Mouse (Mus musculus): ENCODE results near the gene Sec23a. TPM values are rescaled to one million over a fixed set of nuclear protein-coding genes. Genes with fewer than 3 reads are reported as not detected.

Gene Sec23a
- polyA plus RNA-seq, 1 experiment from 2014 or later = 101 TPM

DNA sequence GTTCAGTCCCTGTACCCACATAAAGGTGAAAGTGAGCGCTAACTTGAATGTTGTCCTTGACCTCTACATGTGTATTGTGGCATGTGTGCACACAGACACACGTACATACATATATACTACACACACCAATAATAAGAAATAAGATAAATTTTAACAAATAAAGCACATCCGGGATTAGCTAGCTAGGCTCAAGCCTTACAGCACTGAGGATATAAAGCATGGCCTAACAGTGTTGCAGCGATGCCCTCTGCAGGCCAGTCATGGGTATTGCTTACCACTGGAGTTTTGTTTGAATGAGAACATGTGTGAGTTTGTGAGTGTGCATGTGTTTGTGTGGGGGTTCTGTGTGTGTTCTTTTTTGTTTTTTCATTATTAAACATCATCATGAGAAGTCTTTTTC is 47.2 kb downstream of the Sec23a start:
- ATAC-seq (ENCODE audit: low read depth) = peak; percentile 57
- H3K27me3 ChIP-seq = no peaks in the 10 kb centered on the region
- 70% methylated on average over 4 of the region's 4 CpGs for WGBS
- H3K4me1 ChIP-seq (replicated peaks) = no peaks in the 10 kb centered on the region
- H3K4me3 ChIP-seq = no peak overlapping the region
- H3K36me3 ChIP-seq = peaks cover 72% of the 10 kb centered on the region
- H3K4me2 ChIP-seq = no peak overlapping the region
- no peaks in the 10 kb centered on the region for H3K9me3 ChIP-seq
- no peak overlapping the region for H3K27ac ChIP-seq (replicated peaks)
- no peak overlapping the region for H3K9ac ChIP-seq

DNA sequence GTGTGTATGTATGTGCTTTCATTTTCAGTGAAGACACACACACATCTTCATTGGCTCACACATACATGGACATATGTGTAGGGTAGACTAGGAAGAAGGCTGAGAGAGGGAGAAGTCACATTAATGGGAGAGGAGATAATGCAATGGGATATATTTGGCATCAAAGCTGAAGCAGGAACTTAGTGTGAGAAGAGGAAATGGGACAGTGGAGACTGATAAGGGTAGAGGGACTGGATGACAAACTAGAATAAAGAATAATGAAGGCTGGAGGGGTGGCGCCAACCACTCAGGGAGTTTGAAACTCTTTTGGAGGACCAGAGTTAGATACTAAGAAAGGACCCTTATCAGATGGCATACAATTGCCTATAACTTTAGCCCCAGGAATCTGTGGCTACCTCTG is 51.0 kb downstream of the Sec23a start:
- H3K9me3 ChIP-seq = no peaks in the 10 kb centered on the region
- no peak overlapping the region for H3K27ac ChIP-seq (replicated peaks)
- H3K36me3 ChIP-seq = peaks cover 54% of the 10 kb centered on the region
- WGBS = 95% methylated on average over 1 of the region's 1 CpGs
- no peak overlapping the region for H3K4me2 ChIP-seq
- ATAC-seq (ENCODE audit: low read depth) = no peak
- no peak overlapping the region for H3K4me3 ChIP-seq
- H3K27me3 ChIP-seq = no peaks in the 10 kb centered on the region
- H3K9ac ChIP-seq = no peak overlapping the region
- no peaks in the 10 kb centered on the region for H3K4me1 ChIP-seq (replicated peaks)

DNA sequence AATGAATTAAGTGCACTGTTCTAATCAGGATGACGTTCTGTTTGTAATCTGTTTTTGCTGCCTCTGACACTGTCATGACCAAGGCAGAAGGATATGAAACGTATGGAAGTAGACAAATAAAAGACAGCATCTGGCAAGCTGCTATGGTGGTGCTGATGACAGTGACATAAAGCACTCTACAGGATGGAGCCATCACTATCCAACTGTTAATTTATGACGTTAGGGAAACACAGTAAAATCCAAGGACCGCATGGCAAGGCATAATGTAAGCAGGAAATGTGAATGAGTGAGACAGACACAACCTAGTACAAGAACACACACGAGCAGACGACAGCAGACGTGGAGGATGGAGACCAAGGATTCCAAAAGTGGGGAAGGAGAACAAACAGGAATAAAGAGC is 55.2 kb downstream of the Sec23a start:
- no peak overlapping the region for H3K4me3 ChIP-seq
- WGBS = 67% methylated on average over 7 of the region's 7 CpGs
- no peaks in the 10 kb centered on the region for H3K9me3 ChIP-seq
- no peak overlapping the region for H3K9ac ChIP-seq
- ATAC-seq (ENCODE audit: low read depth) = peak; percentile 47; the same call in 1 of the 2 replicates
- no peak overlapping the region for H3K27ac ChIP-seq (replicated peaks)
- H3K4me1 ChIP-seq (replicated peaks) = no peaks in the 10 kb centered on the region
- H3K36me3 ChIP-seq = peaks cover 24% of the 10 kb centered on the region
- H3K4me2 ChIP-seq = no peak overlapping the region
- no peaks in the 10 kb centered on the region for H3K27me3 ChIP-seq

DNA sequence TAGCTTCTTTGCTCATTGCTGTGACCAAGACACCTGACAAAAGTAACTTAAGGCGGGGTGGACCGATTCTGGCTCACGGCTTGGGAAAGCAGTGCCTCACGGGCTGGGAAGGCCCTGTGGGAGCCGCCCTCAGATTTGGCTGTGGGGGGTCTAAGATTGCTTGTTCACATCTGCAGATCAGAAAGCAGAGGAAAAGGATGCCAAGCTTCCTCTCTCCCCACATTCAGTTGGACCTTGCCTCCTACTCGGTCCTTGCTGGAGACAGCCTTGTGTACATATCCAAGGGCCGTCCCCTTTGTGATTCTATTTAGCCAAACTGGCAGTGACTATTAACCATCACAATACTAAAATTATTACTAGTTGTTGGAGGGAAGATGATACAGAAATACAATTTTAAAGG is 55.7 kb downstream of the Sec23a start:
- H3K27me3 ChIP-seq = no peaks in the 10 kb centered on the region
- H3K9me3 ChIP-seq = no peaks in the 10 kb centered on the region
- no peak overlapping the region for H3K9ac ChIP-seq
- no peak overlapping the region for H3K4me3 ChIP-seq
- no peak overlapping the region for H3K27ac ChIP-seq (replicated peaks)
- peaks cover 24% of the 10 kb centered on the region for H3K36me3 ChIP-seq
- H3K4me2 ChIP-seq = no peak overlapping the region
- no peaks in the 10 kb centered on the region for H3K4me1 ChIP-seq (replicated peaks)
- WGBS = 82% methylated on average over 7 of the region's 7 CpGs
- ATAC-seq (ENCODE audit: low read depth) = no peak

DNA sequence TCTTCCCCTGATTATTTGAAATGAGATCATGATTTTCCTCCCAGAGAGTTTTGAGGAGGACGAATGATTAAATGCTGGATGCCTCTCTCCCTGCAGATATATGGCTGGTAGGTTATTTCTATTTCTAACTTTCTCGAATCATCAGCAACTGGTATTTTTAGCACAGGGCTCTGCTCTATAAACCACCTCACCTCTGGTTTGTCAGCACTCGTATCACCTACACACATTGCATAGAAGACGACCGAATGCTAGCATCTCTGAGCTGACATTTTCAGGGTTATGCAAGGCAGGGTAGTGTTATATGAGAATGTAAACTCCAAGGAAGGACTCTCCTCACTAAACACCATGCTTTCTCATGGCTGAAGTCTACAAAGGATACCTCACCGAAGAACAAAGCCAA is 63.9 kb downstream of the Sec23a start:
- no peaks in the 10 kb centered on the region for H3K27me3 ChIP-seq
- no peak overlapping the region for H3K4me2 ChIP-seq
- H3K36me3 ChIP-seq = no peaks in the 10 kb centered on the region
- 90% methylated on average over 6 of the region's 6 CpGs for WGBS
- ATAC-seq (ENCODE audit: low read depth) = no peak
- H3K27ac ChIP-seq (replicated peaks) = no peak overlapping the region
- no peak overlapping the region for H3K9ac ChIP-seq
- H3K9me3 ChIP-seq = no peaks in the 10 kb centered on the region
- no peaks in the 10 kb centered on the region for H3K4me1 ChIP-seq (replicated peaks)
- no peak overlapping the region for H3K4me3 ChIP-seq

DNA sequence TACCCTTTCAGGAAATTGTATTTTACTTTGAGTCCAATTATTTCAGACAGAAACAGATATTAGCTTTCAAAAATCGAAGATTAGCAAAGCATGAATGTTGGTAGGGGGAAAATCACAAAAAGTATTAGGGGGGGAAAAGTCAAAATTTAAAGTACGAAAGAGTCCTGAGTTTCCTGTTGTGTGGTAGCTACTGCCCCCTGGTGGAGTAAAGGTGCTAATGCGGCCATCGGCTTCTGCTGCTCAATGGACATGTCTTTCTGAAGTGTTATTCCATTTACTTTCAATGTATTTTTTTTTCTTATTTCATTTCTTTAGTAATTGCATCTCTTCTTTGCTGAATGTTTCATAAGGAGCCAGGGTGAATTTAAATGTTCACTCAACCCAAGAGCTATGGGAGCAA is 64.6 kb downstream of the Sec23a start:
- Histone ChIP-seq H3K4me1 (replicated peaks) (no peaks in the 10 kb centered on the region), H3K4me2 (no peak overlapping the region), H3K27ac (replicated peaks) (no peak overlapping the region), H3K4me3 (no peak overlapping the region), H3K9ac (no peak overlapping the region), H3K36me3 (no peaks in the 10 kb centered on the region), H3K27me3 (no peaks in the 10 kb centered on the region), H3K9me3 (no peaks in the 10 kb centered on the region)
- WGBS = 20% methylated on average over 4 of the region's 4 CpGs
- ATAC-seq (ENCODE audit: low read depth) = no peak

DNA sequence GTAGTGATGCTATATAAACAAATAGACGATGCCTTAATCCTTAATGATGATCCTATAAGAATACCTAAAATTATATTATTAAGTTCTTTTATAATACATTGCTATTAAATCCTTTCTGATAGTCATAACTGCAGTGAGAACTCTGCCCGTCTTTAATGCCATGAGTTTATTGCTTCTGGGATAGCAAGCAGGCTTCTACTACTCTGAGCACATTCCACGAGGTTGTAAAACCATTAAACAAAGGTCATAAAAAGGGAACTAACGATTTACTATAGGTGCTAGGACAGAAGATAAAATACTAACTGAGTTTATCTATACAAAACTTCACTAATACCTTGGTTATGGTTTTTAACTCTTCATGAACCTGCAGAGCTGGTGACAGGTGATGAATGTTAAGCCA is 69.3 kb downstream of the Sec23a start:
- WGBS = 34% methylated on average over 4 of the region's 4 CpGs
- Histone ChIP-seq H3K36me3 (no peaks in the 10 kb centered on the region), H3K4me3 (no peak overlapping the region), H3K9me3 (no peaks in the 10 kb centered on the region), H3K4me2 (no peak overlapping the region), H3K27ac (replicated peaks) (no peak overlapping the region), H3K9ac (no peak overlapping the region), H3K4me1 (replicated peaks) (no peaks in the 10 kb centered on the region), H3K27me3 (no peaks in the 10 kb centered on the region)
- ATAC-seq (ENCODE audit: low read depth) = no peak

DNA sequence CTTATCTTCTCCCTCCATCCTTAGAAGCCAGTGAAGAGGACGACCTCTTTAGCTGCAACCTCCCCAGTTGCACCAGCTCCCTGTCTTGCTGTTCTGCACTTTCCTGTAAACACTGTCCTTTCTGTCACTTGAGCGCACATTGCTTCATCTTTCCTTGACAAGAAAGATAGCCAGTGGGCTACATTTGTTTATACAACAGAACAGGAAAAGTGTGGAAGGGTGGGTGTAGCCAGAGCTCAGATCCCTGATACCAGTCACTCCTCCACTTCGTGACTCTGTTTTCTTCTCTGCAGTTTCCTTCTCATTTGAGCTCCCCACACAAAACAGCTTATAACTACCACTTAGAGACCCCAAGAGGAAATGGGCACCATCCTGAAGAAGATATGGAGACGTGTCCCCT is 77.2 kb downstream of the Sec23a start:
- ATAC-seq (ENCODE audit: low read depth) = no peak
- Histone ChIP-seq H3K4me1 (replicated peaks) (no peaks in the 10 kb centered on the region), H3K4me2 (no peak overlapping the region), H3K27ac (replicated peaks) (no peak overlapping the region), H3K27me3 (no peaks in the 10 kb centered on the region), H3K36me3 (no peaks in the 10 kb centered on the region), H3K9ac (no peak overlapping the region), H3K4me3 (no peak overlapping the region), H3K9me3 (no peaks in the 10 kb centered on the region)
- WGBS = 76% methylated on average over 4 of the region's 4 CpGs

DNA sequence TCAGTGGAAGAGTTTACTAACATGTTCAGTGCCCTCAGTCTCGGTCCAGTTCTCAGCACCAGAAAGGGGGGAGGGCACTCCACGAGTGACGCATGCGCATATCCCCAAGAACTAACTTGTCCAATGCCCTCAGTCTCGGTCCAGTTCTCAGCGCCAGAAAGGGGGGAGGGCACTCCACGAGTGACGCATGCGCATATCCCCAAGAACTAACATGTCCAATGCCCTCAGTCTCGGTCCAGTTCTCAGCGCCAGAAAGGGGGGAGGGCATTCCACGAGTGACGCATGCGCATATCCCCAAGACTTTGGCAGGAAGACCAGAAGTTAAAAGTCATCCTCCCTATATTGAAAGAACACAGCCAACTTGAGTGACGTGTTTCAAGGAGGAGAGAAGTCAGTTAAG is 86.8 kb downstream of the Sec23a start:
- H3K9ac ChIP-seq = no peak overlapping the region
- H3K9me3 ChIP-seq = no peaks in the 10 kb centered on the region
- H3K36me3 ChIP-seq = no peaks in the 10 kb centered on the region
- H3K27ac ChIP-seq (replicated peaks) = no peak overlapping the region
- no peaks in the 10 kb centered on the region for H3K27me3 ChIP-seq
- 91% methylated on average over 15 of the region's 15 CpGs for WGBS
- H3K4me1 ChIP-seq (replicated peaks) = no peaks in the 10 kb centered on the region
- ATAC-seq (ENCODE audit: low read depth) = no peak
- no peak overlapping the region for H3K4me3 ChIP-seq
- H3K4me2 ChIP-seq = no peak overlapping the region

DNA sequence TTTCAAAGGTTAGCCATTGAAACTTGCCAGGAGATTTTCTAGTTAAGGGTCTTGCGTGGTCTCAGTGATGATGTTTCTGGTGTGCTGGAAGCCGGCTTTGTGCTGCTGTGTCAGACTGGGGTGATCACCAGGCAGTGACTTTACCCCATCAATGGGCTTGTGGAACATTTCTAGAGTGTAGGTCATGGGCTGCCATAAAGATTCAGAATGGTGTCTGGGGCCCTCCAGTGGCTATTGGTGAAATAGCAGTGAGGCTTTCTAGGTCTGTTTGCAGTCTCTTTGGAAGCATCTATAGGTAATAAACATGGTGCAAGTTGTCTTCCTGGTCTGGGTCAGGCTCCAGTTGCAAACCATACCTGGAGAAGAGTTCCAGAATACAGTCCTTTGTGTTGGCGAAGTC is 87.8 kb downstream of the Sec23a start:
- Histone ChIP-seq H3K27me3 (no peaks in the 10 kb centered on the region), H3K27ac (replicated peaks) (no peak overlapping the region), H3K9ac (no peak overlapping the region), H3K9me3 (no peaks in the 10 kb centered on the region), H3K4me1 (replicated peaks) (no peaks in the 10 kb centered on the region), H3K4me3 (no peak overlapping the region), H3K4me2 (no peak overlapping the region), H3K36me3 (no peaks in the 10 kb centered on the region)
- peak; percentile 36; the same call in 1 of the 2 replicates for ATAC-seq (ENCODE audit: low read depth)
- WGBS = 78% methylated on average over 3 of the region's 3 CpGs

DNA sequence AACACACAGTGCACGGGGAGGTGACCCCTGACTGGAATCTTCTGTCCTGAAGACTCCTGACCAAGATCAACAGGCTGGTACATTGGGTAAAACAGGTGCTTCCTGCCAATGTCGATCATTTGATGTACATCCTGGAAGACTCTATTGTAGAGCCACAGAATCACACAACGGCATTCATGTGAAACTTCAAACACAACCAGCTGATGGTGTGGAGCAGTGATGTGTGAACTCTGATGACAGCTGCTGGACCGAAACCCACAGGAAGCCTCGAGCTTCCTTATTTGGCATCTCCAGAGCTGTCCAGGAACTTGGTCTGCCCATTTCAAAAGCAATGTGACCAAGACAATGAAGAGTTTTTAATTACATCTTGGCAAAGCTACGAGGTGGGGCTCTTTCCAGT is 91.0 kb downstream of the Sec23a start:
- 84% methylated on average over 6 of the region's 6 CpGs for WGBS

DNA sequence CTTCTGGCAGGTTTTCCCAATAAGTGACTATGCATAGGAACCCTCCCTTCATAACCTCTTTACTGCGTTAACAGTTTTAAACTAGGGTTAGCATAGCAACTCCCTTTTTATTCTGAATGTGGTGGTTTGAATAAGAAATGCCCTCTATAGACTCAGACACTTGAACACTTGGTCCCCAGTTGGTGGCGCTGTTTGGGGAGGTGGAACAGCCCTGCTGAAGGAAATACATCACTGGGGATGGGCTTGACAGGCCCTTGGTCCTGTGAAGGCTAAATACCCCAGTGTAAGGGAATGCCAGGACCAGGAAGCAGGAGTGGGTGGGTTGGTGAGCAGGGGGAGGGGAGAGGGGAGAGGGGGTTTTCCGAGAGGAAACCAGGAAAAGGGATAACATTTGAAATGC is 92.3 kb downstream of the Sec23a start:
- H3K27ac ChIP-seq (replicated peaks) = no peak overlapping the region
- WGBS = 76% methylated on average over 3 of the region's 3 CpGs

More for the DNA sequence above, 91.0 kb downstream of the Sec23a start:
- no peaks in the 10 kb centered on the region for H3K27me3 ChIP-seq
- no peaks in the 10 kb centered on the region for H3K4me1 ChIP-seq (replicated peaks)
- H3K9ac ChIP-seq = no peak overlapping the region
- no peaks in the 10 kb centered on the region for H3K9me3 ChIP-seq
- ATAC-seq (ENCODE audit: low read depth) = no peak
- H3K4me2 ChIP-seq = no peak overlapping the region
- H3K36me3 ChIP-seq = no peaks in the 10 kb centered on the region
- no peak overlapping the region for H3K27ac ChIP-seq (replicated peaks)
- H3K4me3 ChIP-seq = no peak overlapping the region

DNA sequence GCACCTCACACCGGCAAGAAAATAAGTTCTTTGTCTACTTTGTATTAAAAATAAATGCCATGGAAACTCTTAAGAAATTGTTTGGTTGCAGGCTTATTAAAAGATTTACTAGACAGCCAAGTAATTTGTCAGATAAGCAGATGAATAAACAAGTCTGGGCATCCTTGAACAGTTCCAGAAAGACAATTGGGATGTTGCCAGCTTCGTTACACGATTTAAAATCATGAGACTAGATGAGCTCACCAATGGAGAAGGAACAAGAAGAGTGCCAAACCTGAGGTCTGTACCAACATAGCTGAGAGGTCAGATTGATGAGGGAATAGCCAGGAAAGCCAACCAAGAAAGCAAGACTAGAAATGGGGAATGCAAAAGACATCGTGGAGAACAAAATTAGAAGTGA is 102.0 kb downstream of the Sec23a start:
- no peaks in the 10 kb centered on the region for H3K27me3 ChIP-seq
- no peak overlapping the region for H3K4me3 ChIP-seq
- no peak overlapping the region for H3K9ac ChIP-seq
- H3K36me3 ChIP-seq = no peaks in the 10 kb centered on the region
- no peak overlapping the region for H3K27ac ChIP-seq (replicated peaks)
- no peak for ATAC-seq (ENCODE audit: low read depth)
- WGBS = 87% methylated on average over 4 of the region's 4 CpGs
- no peaks in the 10 kb centered on the region for H3K9me3 ChIP-seq
- no peak overlapping the region for H3K4me2 ChIP-seq
- H3K4me1 ChIP-seq (replicated peaks) = no peaks in the 10 kb centered on the region

More for the DNA sequence above, 92.3 kb downstream of the Sec23a start:
- Histone ChIP-seq H3K4me3 (no peak overlapping the region), H3K4me2 (no peak overlapping the region), H3K4me1 (replicated peaks) (no peaks in the 10 kb centered on the region), H3K9ac (no peak overlapping the region), H3K27me3 (no peaks in the 10 kb centered on the region), H3K36me3 (no peaks in the 10 kb centered on the region), H3K9me3 (no peaks in the 10 kb centered on the region)
- ATAC-seq (ENCODE audit: low read depth) = no peak
